Mouse (Mus musculus): Measurements from ENCODE around the gene Ucp2. TPM values are rescaled to one million over a fixed set of nuclear protein-coding genes. Genes with fewer than 3 reads are reported as not detected.

Gene Ucp2
- total RNA-seq, 2 experiments from 2014 or later = 255 to 377 TPM

- peak; percentile 35 to 37 for DNase-seq
These were observed 9.3 kb downstream of the Ucp2 start for GRCm38 (mm10) chr7:100502374-100502922.

GRCm38 (mm10) chr7:100503076-100503475 is 9.9 kb downstream of the Ucp2 start:
- DNase-seq = no peak

DNA sequence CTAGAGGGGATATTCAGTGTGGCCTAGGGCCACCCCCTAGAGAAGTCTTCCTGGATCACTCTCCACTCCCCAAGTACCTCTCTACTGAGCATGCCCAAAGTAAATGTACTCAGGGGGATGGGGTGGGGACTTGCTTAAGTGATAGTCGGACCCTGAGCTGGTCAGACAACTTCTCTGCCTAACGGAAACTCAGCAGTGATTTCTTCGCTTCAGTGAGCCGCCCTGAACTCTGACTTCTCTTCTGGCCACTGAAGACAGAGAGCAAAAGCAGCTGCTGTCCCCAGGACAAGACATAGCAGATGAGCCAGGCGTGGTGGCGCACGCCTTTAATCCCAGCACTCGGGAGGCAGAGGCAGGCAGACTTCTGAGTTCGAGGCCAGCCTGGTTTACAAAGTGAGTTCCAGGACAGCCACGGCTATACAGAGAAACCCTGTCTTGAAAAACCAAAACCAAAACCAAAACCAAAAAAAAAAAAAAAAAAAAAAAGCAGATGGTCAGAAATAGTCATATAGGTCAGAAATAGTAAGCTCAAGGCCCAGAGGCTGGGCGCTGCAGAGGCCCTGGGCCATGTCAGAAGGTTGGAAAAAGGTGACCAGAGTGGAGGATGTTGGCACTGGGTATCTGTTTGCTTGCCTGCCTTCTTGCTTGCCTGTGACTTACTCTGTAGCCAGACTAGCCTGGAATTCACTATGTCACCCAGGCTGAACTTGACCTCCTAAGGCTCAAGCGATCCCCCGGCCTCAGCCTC is 11.8 kb downstream of the Ucp2 start:
- no peak for DNase-seq

DNA sequence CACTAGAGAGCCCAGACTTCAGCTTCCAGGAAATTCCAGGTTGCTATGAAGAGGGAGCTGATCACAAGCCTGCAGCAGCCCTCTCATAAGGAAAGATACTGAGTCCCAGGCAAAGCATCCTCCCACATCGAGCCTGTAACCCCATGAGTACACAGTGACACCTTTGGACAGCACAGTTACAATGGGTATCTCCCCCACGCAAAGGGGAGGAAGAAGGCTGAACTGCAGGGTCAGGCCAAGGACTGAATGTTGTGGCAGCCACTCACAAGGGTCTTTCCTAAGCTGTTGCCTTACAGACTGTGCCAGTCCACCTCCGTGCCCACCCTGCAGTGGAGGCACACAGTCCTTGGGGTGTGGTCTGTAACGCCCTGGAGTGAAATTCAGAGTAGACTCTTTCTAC is 13.4 kb downstream of the Ucp2 start:
- no peak for DNase-seq

DNA sequence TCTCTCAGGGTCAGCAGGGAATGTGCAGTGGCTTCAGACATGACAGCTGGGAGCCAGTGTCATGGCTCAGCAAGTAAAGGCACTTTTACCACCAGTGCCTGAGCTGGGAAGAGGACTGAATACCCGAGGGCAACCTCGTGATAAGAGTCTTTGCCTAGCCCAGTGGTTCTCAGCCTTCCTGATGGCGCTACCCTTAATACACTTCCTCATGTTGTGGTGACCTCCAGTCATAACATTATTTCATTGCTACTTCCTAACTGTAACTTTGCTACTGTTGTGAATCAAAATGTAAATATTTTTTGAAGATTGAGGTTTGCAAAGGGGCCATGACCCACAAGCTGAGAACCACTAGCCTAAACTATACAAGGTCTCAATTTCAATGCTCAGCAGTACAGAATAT is 15.5 kb downstream of the Ucp2 start:
- DNase-seq = no peak

- no peak for DNase-seq
These were observed 18.5 kb downstream of the Ucp2 start for GRCm38 (mm10) chr7:100511602-100512001.

DNA sequence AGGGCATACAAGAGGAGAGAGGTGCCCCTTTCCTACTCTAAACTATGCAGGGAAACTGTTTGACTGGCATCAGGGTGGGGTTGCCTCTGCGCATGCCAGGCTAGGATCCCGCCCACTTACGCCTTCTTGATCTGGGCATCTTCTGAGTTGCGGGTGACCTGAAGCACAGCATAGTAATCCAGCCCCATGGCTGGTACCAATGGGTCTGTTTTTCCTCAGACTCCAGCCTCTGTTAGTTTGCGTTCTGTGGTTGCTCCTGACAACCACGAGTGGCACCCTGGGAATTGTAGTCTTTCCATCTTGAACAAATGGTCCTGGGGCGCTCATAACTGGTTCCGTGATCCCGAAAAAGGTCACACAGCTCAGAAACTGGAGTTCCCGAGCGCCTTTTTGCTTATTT is 21.4 kb downstream of the Ucp2 start, which contains the start of gene Dnajb13:
Gene Dnajb13, minus strand, starts transcription at position 388 of the 400 bp plus-strand sequence.
- no peak for DNase-seq

- no peak for DNase-seq
These were observed 27.1 kb downstream of the Ucp2 start for GRCm38 (mm10) chr7:100520204-100520603.

GRCm38 (mm10) chr7:100520663-100521285 is 27.6 kb downstream of the Ucp2 start:
- peak; percentile 74 to 91 for DNase-seq

DNA sequence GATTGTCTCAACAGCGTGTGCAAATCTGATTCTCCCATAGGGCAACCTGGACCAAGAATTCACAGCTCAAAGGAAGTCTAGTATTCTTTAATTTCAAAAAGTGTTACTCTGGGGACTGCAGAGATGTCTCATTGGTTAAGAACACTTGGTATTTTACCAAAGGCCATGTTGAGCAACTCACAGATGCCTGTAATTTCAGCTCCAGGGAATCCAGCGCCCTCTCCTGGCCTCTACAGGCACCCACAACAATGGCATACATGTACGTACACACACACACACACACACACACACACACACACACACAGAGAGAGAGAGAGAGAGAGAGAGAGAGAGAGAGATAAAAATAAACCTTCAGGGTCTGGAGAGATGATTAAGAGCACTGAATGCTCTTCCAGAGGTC is 29.1 kb downstream of the Ucp2 start:
- no peak for DNase-seq

GRCm38 (mm10) chr7:100524669-100525068 is 31.5 kb downstream of the Ucp2 start:
- no peak for DNase-seq

GRCm38 (mm10) chr7:100530766-100531165 is 37.6 kb downstream of the Ucp2 start:
- no peak for DNase-seq

DNA sequence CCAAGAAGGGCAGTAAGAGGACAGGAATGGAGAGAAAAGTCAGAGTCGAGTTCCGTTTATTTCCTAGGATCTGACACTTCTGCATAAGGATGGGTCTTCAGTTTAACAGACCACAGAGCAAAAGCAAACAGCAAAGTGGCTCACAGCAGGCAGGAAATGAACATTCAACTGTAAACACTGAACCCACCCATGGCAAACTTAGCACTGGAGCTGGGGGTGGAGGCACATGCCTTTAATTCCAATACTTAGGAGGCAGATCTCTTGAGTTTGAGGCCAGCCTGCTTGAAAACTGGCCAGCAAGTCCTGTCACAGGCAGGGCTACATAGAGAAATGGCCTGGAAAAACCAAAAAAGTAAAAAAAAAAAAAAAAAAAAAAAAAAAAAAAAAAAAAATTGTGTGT is 40.4 kb downstream of the Ucp2 start:
- DNase-seq = no peak

DNA sequence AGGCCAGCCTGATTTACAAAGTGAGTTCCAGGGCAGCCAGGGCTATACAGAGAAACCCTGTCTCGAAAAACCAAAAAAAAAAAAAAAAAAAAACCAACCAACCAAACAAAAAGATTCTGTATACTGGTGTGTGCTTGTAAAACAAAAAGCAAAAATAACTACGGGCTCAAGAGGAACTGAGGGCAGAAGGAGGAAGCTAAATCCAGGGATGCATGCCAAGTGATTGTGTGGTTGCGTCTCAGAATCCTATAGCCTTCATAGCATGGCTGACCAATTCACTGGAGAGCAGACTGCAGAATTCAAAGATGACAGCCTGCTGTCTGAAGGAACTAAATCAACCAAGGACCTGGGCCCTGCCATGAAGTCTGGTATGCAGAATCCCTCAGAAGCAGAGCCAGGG is 41.1 kb downstream of the Ucp2 start:
- no peak for DNase-seq

GRCm38 (mm10) chr7:100535831-100536230 is 42.7 kb downstream of the Ucp2 start:
- DNase-seq = no peak

GRCm38 (mm10) chr7:100536804-100537518 is 43.8 kb downstream of the Ucp2 start, which contains the start of gene Coa4:
Gene Coa4 (plus strand): TSS chr7:100537071.
- peak; percentile 90 to 92 for DNase-seq

DNA sequence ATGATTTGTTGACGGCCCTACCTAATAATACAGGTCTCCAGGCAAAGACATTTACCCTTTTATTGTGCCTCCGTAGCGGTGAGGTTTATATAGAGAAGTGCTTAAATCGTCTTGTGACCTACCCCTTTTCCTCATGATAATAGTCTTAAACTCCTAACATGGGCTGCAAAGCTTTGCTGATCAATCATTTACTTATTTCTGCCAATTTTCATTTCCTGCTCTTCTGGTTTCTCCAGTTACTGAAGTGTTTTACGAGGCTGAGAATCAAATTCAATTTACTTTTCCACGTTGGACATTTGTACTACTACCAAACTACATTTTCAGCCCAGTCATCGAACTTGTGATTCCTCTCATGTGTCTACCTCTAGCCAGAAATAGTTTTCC is 44.4 kb downstream of the Ucp2 start:
- no peak for DNase-seq

DNA sequence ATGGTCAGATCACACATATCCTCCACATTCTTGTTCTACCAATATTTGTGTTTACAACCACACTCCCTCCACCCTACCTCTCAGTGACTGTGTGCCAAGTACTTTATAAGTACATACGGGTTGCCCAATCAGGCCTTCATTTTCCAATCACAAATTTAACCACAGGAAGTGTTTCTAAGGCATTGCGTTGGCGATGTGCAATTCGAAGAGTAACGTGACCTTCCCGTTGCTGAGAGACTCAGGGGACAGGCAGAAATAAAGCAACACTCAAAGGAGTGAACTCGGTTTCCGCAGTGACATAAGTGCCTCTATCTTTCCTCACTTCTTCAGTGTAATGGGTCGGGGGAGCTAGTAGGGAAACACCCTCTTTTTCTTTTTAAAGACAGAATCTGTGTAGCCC is 46.4 kb downstream of the Ucp2 start:
- no peak for DNase-seq

GRCm38 (mm10) chr7:100544437-100544836 is 51.3 kb downstream of the Ucp2 start:
- no peak for DNase-seq

- DNase-seq = peak in 1 of 2 experiments; percentile 24
These were observed 54.5 kb downstream of the Ucp2 start for GRCm38 (mm10) chr7:100547631-100548030.

- DNase-seq = no peak
These were observed 56.7 kb downstream of the Ucp2 start for GRCm38 (mm10) chr7:100549796-100550195.

DNA sequence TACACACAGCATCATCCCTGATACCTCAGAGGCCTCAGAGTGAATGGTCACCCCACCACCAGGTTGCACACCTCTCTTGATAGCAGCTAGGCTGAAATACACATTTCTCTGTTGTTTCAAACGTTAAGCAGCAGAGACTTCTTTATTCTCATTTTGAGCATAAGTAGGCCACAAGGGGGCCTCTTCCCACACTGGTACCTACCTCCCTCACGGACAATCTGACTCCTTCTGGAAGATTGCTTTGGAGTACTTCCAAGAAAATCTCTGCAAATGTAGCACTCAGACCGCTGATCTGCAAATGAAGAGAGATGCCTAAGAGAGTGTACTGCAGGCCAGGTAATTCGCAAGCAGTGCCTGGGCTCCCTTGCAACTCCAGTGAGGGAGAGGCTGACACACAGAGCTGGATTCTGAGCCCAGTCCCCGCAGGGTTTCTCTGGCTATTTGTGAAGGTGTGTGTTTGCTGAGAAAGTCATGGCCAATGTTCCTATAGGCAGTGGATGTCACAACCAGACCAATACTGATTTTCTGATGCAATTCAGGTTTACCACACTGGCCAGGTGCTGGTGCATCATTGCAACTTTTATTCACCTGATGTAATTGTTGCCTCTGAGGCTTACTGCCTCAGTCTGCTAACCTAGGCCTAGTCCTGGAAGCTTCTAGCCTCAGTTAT is 57.3 kb downstream of the Ucp2 start:
- peak in 1 of 2 experiments; percentile 8 for DNase-seq
